Mouse (Mus musculus) C2C12 (cell line): ENCODE measurements around the gene Bend5.

Source experiments
- CTCF ChIP-seq: IDR thresholded peaks from one replicate; pipeline ENCODE4 v1.5.1; 2011; ENCODE audit not compliant: control insufficient read depth, insufficient read depth, insufficient read length
- MAX ChIP-seq: IDR thresholded peaks from one replicate; pipeline ENCODE4 v1.6.1; 2011; ENCODE audit warnings: mild to moderate bottlenecking, control low read depth
- MYOD1 ChIP-seq: IDR thresholded peaks from one replicate; pipeline ENCODE4 v1.6.1; 2011; ENCODE audit warnings: low read depth; ENCODE audit not compliant: control insufficient read depth, insufficient read length
- MYOG ChIP-seq: IDR thresholded peaks from one replicate; pipeline ENCODE4 v1.6.1; 2011; ENCODE audit not compliant: control insufficient read depth, insufficient read length; ENCODE audit errors: extremely low read depth
- USF1 ChIP-seq: IDR thresholded peaks from one replicate; pipeline ENCODE4 v1.6.1; 2011; ENCODE audit warnings: low read depth, mild to moderate bottlenecking, control low read depth, moderate library complexity

GRCm38 (mm10) chr4:111410731-111411130, 4.1 kb upstream of the Bend5 start:
- TF ChIP-seq MYOD1 (no peak), MAX (no peak), USF1 (no peak), CTCF (no peak), MYOG (no peak)
